Mouse (Mus musculus) forebrain, embryonic 12.5 days (tissue): ENCODE results near the gene Chrna4. TPM values are rescaled to one million over a fixed set of nuclear protein-coding genes. Genes with fewer than 3 reads are reported as not detected.

ENCODE experiments used
- ATAC-seq: fragments of 200-750 bp; cut with Nextera tagmentation; 2 replicates; pipeline ENCODE4 v1.8.0; 2017; ENCODE audit warnings: moderate TSS enrichment; ENCODE audit not compliant: low FRiP score
- H3K27ac ChIP-seq: fragments of 300-500 bp; sonication (generic); 2 replicates; pipeline ENCODE4 v1.5.1; 2016; ENCODE audit warnings: mild to moderate bottlenecking
- H3K27me3 ChIP-seq: fragments of 300-500 bp; sonication (generic); 2 replicates; pipeline ENCODE4 v1.6.1; 2016; ENCODE audit warnings: mild to moderate bottlenecking
- H3K36me3 ChIP-seq: fragments of 300-500 bp; sonication (generic); replicated peaks from 2 replicates; pipeline ENCODE4 v1.6.1; 2016; ENCODE audit warnings: mild to moderate bottlenecking
- H3K4me1 ChIP-seq: fragments of 300-500 bp; sonication (generic); 2 replicates; pipeline ENCODE4 v1.6.1; 2016
- H3K4me2 ChIP-seq: fragments of 300-500 bp; sonication (generic); 2 replicates; pipeline ENCODE4 v1.6.1; 2016; ENCODE audit warnings: mild to moderate bottlenecking, moderate library complexity
- H3K4me3 ChIP-seq: fragments of 300-500 bp; sonication (generic); replicated peaks from 2 replicates; pipeline ENCODE4 v1.5.1; 2016; ENCODE audit warnings: mild to moderate bottlenecking
- H3K9ac ChIP-seq: fragments of 300-500 bp; sonication (generic); 2 replicates; pipeline ENCODE4 v1.6.1; 2016; ENCODE audit warnings: mild to moderate bottlenecking
- H3K9me3 ChIP-seq: fragments of 300-500 bp; sonication (generic); 2 replicates; pipeline ENCODE4 v1.6.1; 2016
- WGBS: fragments of 180-500 bp; shearing (Covaris S2); methylation state at CpG from one replicate; pipeline ENCODE4 v1.1.7; 2016; 5-methylcytosine and 5-hydroxymethylcytosine counted together
- polyA plus RNA-seq: library from polyadenylated mRNA; unstranded; fragments of >200 nt; fragmentation: Nextera tagmentation; extraction: Ambion mirVana; gene quantifications from 2 replicates; pipeline ENCODE4 v1.2.1, GENCODE M21; 2016

Chrna4 gene
- polyA plus RNA-seq, 1 experiment from 2014 or later = 20.8 TPM

DNA sequence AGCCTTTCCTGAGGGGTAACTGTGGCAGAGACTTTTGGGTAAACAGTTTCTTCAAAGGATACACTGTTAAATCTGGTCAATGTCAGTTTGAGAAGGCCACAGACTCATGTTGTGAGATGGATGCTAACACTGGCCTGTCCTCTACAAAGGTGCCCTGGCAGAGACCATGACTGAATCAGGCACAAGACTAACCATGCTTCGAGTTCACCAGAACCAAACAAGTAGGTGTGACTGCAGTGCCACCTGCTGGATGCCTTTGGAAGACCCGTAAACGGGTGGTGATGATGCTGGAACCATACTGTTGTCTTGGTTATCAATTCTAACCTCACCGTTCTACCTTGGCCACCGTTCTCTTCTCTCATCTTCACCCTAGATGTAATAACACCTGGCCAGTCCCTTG, 16.8 kb upstream of the Chrna4 start:
- peak; percentile 69; the same call in 1 of the 2 replicates for ATAC-seq
- Histone ChIP-seq H3K4me2 (no peak overlapping the region), H3K27me3 (peaks cover 6% of the 10 kb centered on the region; the same call in 1 of the 2 replicates), H3K4me1 (peaks cover 18% of the 10 kb centered on the region), H3K27ac (no peak overlapping the region), H3K36me3 (no peaks in the 10 kb centered on the region), H3K9me3 (no peaks in the 10 kb centered on the region), H3K9ac (no peak overlapping the region), H3K4me3 (no peak overlapping the region)
- 17% methylated on average over 5 of the region's 5 CpGs for WGBS

DNA sequence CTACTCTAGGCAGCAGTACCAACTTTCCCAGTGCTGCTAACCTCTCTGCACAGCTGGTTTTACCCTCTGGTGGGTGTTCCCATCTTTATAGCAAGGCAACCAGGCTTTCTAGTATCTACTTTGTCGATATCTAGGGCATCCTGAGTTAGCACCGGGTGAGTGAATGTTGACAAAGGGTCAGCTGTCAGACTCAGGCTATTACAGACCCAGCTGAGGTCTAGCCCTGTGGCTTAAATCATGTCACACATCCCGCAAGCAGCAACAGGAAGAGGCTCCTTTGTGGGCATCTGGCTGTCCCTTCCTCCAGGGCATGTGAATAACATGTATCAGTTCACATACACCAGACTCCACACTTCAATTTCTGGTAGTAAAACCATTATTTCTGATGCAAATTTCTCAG, 14.8 kb upstream of the Chrna4 start:
- ATAC-seq = no peak
- no peak overlapping the region for H3K9ac ChIP-seq
- H3K27me3 ChIP-seq = peaks cover 6% of the 10 kb centered on the region; the same call in 1 of the 2 replicates
- no peaks in the 10 kb centered on the region for H3K36me3 ChIP-seq
- WGBS = 58% methylated on average over 3 of the region's 3 CpGs
- H3K4me2 ChIP-seq = no peak overlapping the region
- no peak overlapping the region for H3K27ac ChIP-seq
- no peak overlapping the region for H3K4me3 ChIP-seq
- peaks cover 18% of the 10 kb centered on the region for H3K4me1 ChIP-seq
- no peaks in the 10 kb centered on the region for H3K9me3 ChIP-seq

DNA sequence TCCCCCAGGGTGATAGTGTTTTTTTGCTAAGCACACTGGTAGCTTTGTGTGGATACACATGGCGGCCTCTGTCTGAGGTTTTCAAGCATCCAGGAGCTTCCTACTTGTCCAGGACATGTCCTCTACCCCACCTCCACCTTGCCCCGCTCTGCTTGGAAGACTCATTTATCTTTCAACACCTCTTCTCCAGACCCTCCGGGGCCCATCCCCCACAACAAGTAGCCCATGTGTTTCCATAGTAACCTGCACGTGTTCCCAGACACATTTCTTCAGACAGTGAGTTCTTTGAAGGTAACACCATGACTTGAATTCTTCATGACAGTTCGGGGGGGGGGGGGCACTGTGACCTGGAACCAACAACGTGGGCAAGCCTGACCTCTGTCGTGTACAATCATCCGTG, 14.0 kb upstream of the Chrna4 start:
- Histone ChIP-seq H3K4me1 (peaks cover 18% of the 10 kb centered on the region), H3K4me2 (no peak overlapping the region), H3K27me3 (peaks cover 6% of the 10 kb centered on the region; the same call in 1 of the 2 replicates), H3K27ac (peak overlapping the region; percentile 31; the same call in 1 of the 2 replicates), H3K9me3 (no peaks in the 10 kb centered on the region), H3K4me3 (no peak overlapping the region), H3K36me3 (no peaks in the 10 kb centered on the region), H3K9ac (no peak overlapping the region)
- 54% methylated on average over 8 of the region's 8 CpGs for WGBS
- ATAC-seq = peak; percentile 36; the same call in 1 of the 2 replicates

DNA sequence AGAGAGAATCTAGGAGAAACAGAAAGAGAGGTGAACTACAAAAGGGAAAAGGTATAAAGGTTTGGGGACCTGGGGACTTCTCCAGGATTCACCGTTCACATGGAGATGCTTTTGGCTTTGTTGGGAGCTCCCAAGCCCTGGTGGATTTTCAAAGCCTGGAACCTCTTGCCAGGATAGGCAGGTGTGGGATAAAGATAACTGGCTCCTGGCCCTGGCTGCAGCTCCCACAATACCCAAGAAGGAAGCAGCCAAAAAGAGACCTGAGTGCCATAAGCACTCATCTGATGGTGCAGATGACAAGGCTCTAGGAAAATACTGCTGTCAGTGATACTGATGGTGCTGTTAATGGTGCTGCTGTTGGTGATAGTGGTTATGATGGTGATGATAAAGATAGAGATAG, 8.8 kb upstream of the Chrna4 start:
- H3K9ac ChIP-seq = no peak overlapping the region
- 83% methylated on average over 1 of the region's 1 CpGs for WGBS
- H3K4me2 ChIP-seq = no peak overlapping the region
- no peaks in the 10 kb centered on the region for H3K36me3 ChIP-seq
- H3K9me3 ChIP-seq = no peaks in the 10 kb centered on the region
- peaks cover 11% of the 10 kb centered on the region for H3K4me1 ChIP-seq
- H3K27ac ChIP-seq = no peak overlapping the region
- H3K27me3 ChIP-seq = no peaks in the 10 kb centered on the region
- no peak for ATAC-seq
- no peak overlapping the region for H3K4me3 ChIP-seq

DNA sequence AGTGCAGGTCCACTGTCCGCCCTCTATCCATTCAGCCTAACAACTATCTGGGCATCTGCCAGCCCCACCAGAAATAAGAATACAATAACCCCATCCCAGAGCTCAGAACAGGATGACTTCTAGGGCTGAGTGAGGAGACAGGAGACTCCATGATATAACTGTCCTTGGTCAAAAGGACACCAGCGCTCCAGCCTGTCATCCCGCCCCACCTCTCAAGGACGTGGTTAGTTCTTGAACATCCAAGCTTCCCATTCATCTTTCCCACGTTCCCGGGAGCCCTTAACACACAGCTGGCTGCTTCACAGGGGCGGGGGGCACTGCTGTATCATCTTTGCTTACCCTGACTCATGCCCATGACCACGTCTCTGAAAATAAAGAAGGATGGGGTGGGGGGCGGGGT, 5.6 kb upstream of the Chrna4 start:
- H3K27ac ChIP-seq = no peak overlapping the region
- WGBS = 82% methylated on average over 9 of the region's 9 CpGs
- H3K27me3 ChIP-seq = no peaks in the 10 kb centered on the region
- H3K4me1 ChIP-seq = peaks cover 15% of the 10 kb centered on the region
- H3K4me2 ChIP-seq = no peak overlapping the region
- no peak overlapping the region for H3K4me3 ChIP-seq
- H3K36me3 ChIP-seq = no peaks in the 10 kb centered on the region
- no peaks in the 10 kb centered on the region for H3K9me3 ChIP-seq
- H3K9ac ChIP-seq = no peak overlapping the region
- ATAC-seq = no peak

DNA sequence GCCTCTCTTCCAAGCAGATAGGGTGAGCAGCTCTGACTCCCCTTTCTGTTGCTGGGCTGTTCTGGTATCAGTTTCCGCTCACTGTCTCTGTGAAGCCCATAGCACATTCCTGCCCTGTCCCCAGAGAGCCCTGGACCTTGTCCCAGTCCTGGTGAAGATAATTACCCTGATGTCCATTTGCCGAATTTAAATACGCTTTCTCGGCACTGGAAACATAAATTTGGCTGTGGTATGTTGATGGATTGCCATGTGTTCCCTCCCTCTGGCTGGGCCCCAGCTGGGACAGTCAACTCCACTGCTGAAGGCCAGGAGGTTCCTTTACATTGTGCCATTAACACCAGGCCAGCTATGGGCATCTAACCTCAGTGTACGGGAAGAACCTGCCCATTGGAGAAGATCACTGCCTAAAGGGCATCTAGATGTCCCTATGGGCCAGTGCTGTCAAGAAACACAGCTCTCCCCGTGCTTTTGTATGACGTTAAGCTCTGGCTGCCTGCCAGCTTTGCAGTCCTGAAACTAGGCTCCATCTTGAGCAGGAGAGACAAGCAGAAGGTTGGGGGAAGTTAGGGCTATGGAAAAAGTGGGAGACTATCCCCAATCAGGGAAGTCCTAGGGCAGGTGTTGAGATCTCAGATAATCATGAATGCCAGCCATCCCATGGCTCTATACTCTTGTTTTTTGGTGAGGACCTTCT, 5.1 kb upstream of the Chrna4 start:
- H3K4me2 ChIP-seq = no peak overlapping the region
- no peak overlapping the region for H3K4me3 ChIP-seq
- no peak for ATAC-seq
- H3K36me3 ChIP-seq = no peaks in the 10 kb centered on the region
- H3K4me1 ChIP-seq = peaks cover 21% of the 10 kb centered on the region
- no peak overlapping the region for H3K9ac ChIP-seq
- 81% methylated on average over 7 of the region's 7 CpGs for WGBS
- no peak overlapping the region for H3K27ac ChIP-seq
- H3K9me3 ChIP-seq = no peaks in the 10 kb centered on the region
- H3K27me3 ChIP-seq = no peaks in the 10 kb centered on the region

DNA sequence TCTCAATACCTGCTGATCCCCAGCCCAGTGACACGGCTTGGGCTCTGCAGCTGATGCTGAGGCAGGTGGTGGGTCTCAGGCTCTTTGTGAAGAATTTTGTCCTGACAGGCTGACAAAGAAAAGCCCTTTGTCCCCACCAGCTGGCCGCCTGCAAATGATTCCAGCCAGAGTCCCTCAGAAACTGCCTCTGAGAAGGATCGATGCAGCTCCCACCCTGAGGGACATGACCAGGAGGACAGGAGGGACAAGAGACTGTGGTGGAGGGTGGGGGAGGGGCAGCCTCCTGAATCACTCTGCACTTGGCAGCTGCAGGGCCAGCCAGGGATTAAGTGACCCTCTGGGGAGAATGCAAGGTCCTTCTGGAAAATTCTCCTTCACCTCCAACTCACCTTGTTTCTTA, 655 bp upstream of the Chrna4 start:
- peaks cover 53% of the 10 kb centered on the region for H3K4me1 ChIP-seq
- 2% methylated on average over 3 of the region's 3 CpGs for WGBS
- H3K27ac ChIP-seq = peak overlapping the region; percentile 78
- peak; percentile 51 for ATAC-seq
- H3K4me2 ChIP-seq = no peak overlapping the region
- no peak overlapping the region for H3K9ac ChIP-seq
- H3K4me3 ChIP-seq = no peak overlapping the region
- peaks cover 25% of the 10 kb centered on the region for H3K27me3 ChIP-seq
- no peaks in the 10 kb centered on the region for H3K36me3 ChIP-seq
- no peaks in the 10 kb centered on the region for H3K9me3 ChIP-seq

DNA sequence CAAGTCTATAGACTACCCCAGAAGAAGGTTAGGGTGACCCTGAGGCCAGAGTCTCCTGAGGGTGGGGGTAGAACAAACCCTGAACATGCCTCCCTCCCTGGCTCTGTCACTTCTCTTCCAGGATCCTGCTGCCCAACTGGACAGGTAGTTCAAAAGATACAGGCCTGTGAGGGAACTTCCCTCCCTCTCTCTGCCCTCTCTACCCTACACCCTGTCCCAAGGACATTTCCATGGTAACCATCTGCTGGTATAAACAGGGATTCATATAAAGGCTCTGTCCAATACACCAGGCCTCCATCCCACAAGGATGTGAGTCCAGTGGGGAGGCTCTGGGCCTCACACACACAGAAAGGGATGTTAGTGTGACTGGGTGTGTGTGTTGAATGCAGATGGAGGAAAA, 970 bp downstream of the Chrna4 start:
- ATAC-seq = peak; percentile 30; the same call in 1 of the 2 replicates
- Histone ChIP-seq H3K9ac (no peak overlapping the region; the same call in 1 of the 2 replicates), H3K36me3 (no peaks in the 10 kb centered on the region), H3K4me2 (no peak overlapping the region), H3K27ac (peak overlapping the region; percentile 78), H3K27me3 (peaks cover 41% of the 10 kb centered on the region), H3K4me1 (peaks cover 64% of the 10 kb centered on the region), H3K9me3 (no peaks in the 10 kb centered on the region), H3K4me3 (no peak overlapping the region)

DNA sequence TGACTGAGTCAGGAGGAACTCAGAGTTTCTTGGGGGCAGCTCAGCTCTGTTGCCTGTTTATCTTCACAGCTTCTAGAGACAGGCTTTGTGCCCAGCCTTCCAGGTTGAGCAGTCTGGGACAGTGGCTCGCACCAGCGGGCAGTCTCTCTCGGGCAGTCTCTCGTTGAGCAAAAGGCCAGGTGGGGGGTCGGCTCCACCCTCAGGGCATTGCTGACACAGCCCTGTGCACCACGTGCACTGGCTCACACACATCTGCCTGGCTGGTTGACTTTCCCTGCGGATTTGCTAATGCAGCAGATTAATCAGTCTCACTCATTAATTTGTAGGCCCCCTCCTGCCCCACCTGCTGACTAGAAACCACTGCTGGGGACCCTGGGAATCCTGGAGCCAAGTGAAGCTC, 1.4 kb downstream of the Chrna4 start:
- no peak overlapping the region for H3K4me3 ChIP-seq
- H3K27ac ChIP-seq = peak overlapping the region; percentile 78; the same call in 1 of the 2 replicates
- peaks cover 45% of the 10 kb centered on the region for H3K27me3 ChIP-seq
- H3K4me2 ChIP-seq = no peak overlapping the region
- no peaks in the 10 kb centered on the region for H3K36me3 ChIP-seq
- peak; percentile 4; the same call in 1 of the 2 replicates for ATAC-seq
- under 1% methylated on average over 7 of the region's 7 CpGs for WGBS
- H3K9me3 ChIP-seq = no peaks in the 10 kb centered on the region
- no peak overlapping the region; the same call in 1 of the 2 replicates for H3K9ac ChIP-seq
- H3K4me1 ChIP-seq = peaks cover 65% of the 10 kb centered on the region

DNA sequence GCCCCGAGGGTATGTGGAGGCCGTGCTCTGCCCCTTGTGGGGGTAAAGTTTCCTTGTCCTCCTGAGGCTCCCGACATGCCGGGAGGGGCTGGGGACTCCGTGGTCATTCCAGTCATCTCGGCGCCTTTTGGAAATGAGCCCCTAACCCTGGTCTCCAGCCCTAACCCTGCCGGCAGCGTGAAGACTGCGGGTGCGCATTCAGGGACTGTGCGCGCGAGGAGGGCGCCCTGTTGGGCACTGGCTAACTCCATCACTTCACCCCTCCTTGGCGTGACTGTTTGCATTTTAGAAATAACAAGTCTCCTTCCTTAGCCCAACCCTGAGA, 4.0 kb downstream of the Chrna4 start:
- H3K27ac ChIP-seq = no peak overlapping the region

DNA sequence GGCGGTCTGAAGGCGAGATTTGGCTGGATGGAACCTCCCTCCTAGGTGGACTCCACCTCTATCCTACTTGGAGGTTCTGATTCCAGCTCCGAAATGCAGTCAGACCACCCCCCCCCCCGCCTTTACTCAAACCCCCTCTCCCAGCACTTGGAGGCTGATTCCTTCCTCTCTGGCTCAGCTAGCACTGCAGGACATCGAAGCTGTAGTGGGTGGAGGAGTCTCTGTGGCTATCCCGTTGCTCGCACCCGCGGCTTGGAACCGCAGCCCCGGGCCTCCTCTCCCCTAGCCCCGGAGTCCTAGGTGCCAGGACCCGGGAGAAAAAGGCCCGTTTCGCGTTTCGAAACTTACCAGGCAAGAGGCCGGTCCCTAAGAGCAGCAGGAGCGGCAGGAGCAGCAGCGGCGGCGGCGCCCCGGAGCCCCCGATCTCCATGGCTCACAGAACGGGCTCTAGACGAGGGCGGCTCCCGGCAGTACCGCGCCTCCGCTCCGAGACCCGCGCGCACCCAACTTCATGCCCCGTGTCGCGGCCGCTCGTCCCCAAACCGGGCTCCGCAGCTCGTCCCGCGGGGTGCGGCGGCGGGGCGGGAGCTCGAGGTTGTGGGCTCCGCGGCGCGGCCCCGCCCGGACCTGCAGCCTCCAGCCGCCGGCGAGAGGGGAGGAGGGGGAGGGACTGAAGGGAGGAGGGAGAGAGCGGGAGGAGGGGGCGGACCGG, 4.5 kb downstream of the Chrna4 start:
- Histone ChIP-seq H3K27me3 (peaks cover 47% of the 10 kb centered on the region), H3K4me1 (peaks cover 53% of the 10 kb centered on the region)
- WGBS = under 1% methylated on average over 51 of the region's 63 CpGs

More for the DNA sequence above, 4.0 kb downstream of the Chrna4 start:
- no peak for ATAC-seq
- Histone ChIP-seq H3K4me1 (peaks cover 58% of the 10 kb centered on the region), H3K4me3 (peak overlapping the region; percentile 67), H3K9me3 (no peaks in the 10 kb centered on the region), H3K36me3 (no peaks in the 10 kb centered on the region), H3K4me2 (peak overlapping the region; percentile 91), H3K27me3 (peaks cover 47% of the 10 kb centered on the region), H3K9ac (peak overlapping the region; percentile 72)
- WGBS = under 1% methylated on average over 16 of the region's 16 CpGs

DNA sequence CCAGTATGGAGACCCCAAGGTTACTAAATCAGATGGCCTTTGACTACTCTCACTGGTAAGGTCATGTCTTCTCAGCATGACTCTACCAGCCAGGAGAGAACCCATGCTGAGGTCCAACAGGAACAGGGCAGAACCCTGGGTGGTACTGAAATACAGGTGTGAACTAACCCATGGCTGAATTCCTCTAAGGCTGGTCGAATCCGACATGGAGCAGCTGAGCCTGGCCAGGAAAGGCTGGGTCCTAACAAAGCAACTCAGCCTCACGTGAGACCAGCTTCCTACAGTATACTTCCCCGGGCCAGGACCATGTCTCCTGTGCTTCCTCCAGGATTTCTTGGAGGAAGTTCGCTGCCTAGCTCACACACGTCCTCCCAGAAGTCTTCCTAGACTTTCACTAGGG, 6.8 kb downstream of the Chrna4 start:
- no peak overlapping the region for H3K9ac ChIP-seq
- H3K4me2 ChIP-seq = no peak overlapping the region
- WGBS = 85% methylated on average over 6 of the region's 6 CpGs
- H3K36me3 ChIP-seq = no peaks in the 10 kb centered on the region
- H3K4me1 ChIP-seq = peaks cover 31% of the 10 kb centered on the region
- ATAC-seq = no peak
- no peak overlapping the region for H3K4me3 ChIP-seq
- H3K27ac ChIP-seq = no peak overlapping the region
- H3K9me3 ChIP-seq = no peaks in the 10 kb centered on the region
- peaks cover 47% of the 10 kb centered on the region for H3K27me3 ChIP-seq

More for the DNA sequence above, 4.5 kb downstream of the Chrna4 start:
- peak overlapping the region; percentile 67 for H3K4me3 ChIP-seq
- H3K9me3 ChIP-seq = no peaks in the 10 kb centered on the region
- H3K27ac ChIP-seq = peak overlapping the region; percentile 43; the same call in 1 of the 2 replicates
- H3K4me2 ChIP-seq = peak overlapping the region; percentile 91
- peak; percentile 66 for ATAC-seq
- H3K36me3 ChIP-seq = no peaks in the 10 kb centered on the region
- H3K9ac ChIP-seq = peak overlapping the region; percentile 72
